Mouse (Mus musculus): Measurements from ENCODE around the gene Ubxn1. TPM values are rescaled to one million over a fixed set of nuclear protein-coding genes. Genes with fewer than 3 reads are reported as not detected.
"Not testable (repeated sequence)": the region's sequence is repeated elsewhere in the genome, so short reads cannot be mapped to it uniquely, and the experiment has no call there.

The Ubxn1 gene
- total RNA-seq, 2 experiments from 2014 or later, result 109 to 116 TPM

GRCm38 (mm10) chr19:8896231-8896630 is 24.9 kb downstream of the Ubxn1 start:
- intact Hi-C loops (cut with DNase I); DNase-seq: not testable (repeated sequence)

- intact Hi-C loops (cut with DNase I), result not testable (repeated sequence)
- DNase-seq, result peak; percentile 42 to 62
Measured at GRCm38 (mm10) chr19:8897211-8897864, 26.0 kb downstream of the Ubxn1 start.

- peak; percentile 94 to 95 for DNase-seq
- intact Hi-C loops (cut with DNase I), result loop anchor here (2.0 kb wide), 1 partner anchor 23 kb away; the partner anchor contains the start of gene B3gat3
Measured at GRCm38 (mm10) chr19:8897865-8898495, 26.7 kb downstream of the Ubxn1 start, which contains the start of gene Ganab. Gene Ganab, plus strand, starts transcription at chr19:8898071.

- intact Hi-C loops (cut with DNase I), result loop anchor here (2.0 kb wide), 1 partner anchor 22 kb away; the partner anchor contains the start of gene B3gat3
- DNase-seq, result no peak
Measured at GRCm38 (mm10) chr19:8898576-8898975, 27.3 kb downstream of the Ubxn1 start.

- DNase-seq, result no peak
- intact Hi-C loops (cut with DNase I), result loop anchor here (2.0 kb wide), 1 partner anchor 22 kb away; the partner anchor contains the start of gene B3gat3
Measured at GRCm38 (mm10) chr19:8899079-8899478, 27.8 kb downstream of the Ubxn1 start.

- intact Hi-C loops (cut with DNase I), result no loop called here
- no peak for DNase-seq
Measured at GRCm38 (mm10) chr19:8903412-8903811, 32.1 kb downstream of the Ubxn1 start.

GRCm38 (mm10) chr19:8908531-8908930 is 37.2 kb downstream of the Ubxn1 start:
- no peak for DNase-seq
- intact Hi-C loops (cut with DNase I), result no loop called here

- no peak for DNase-seq
- intact Hi-C loops (cut with DNase I), result loop anchor here (5.0 kb wide), 1 partner anchor 85 kb away; the partner anchor contains the start of gene AC129217.1
Measured at GRCm38 (mm10) chr19:8911810-8912209, 40.5 kb downstream of the Ubxn1 start.

GRCm38 (mm10) chr19:8914212-8914611 is 42.9 kb downstream of the Ubxn1 start:
- intact Hi-C loops (cut with DNase I), result loop anchor here (5.0 kb wide), 1 partner anchor 87 kb away; the partner anchor contains the start of gene AC129217.1
- no peak for DNase-seq

GRCm38 (mm10) chr19:8919000-8919399 is 47.7 kb downstream of the Ubxn1 start:
- intact Hi-C loops (cut with DNase I), result no loop called here
- DNase-seq, result no peak

- intact Hi-C loops (cut with DNase I), result loop anchor here (2.0 kb wide), 1 partner anchor 21 kb away; the partner anchor contains the start of gene Ganab
Measured at GRCm38 (mm10) chr19:8919684-8920072, 48.4 kb downstream of the Ubxn1 start.

GRCm38 (mm10) chr19:8920073-8920736 is 48.9 kb downstream of the Ubxn1 start, which contains the start of gene B3gat3:
Gene B3gat3, plus strand, starts transcription at chr19:8920374.
- peak; percentile 95 to 97 for DNase-seq
- intact Hi-C loops (cut with DNase I), result loop anchor here (2.0 kb wide), 1 partner anchor 21 kb away; the partner anchor contains the start of gene Ganab

More at GRCm38 (mm10) chr19:8919684-8920072, 48.4 kb downstream of the Ubxn1 start:
- no peak for DNase-seq

GRCm38 (mm10) chr19:8920836-8921291 is 49.6 kb downstream of the Ubxn1 start:
- intact Hi-C loops (cut with DNase I), result loop anchor here (2.0 kb wide), 1 partner anchor 22 kb away; the partner anchor contains the start of gene Ganab

GRCm38 (mm10) chr19:8921741-8922140 is 50.4 kb downstream of the Ubxn1 start:
- intact Hi-C loops (cut with DNase I), result loop anchor here (2.0 kb wide), 1 partner anchor 23 kb away; the partner anchor contains the start of gene Ganab
- DNase-seq, result no peak

More at GRCm38 (mm10) chr19:8920836-8921291, 49.6 kb downstream of the Ubxn1 start:
- DNase-seq, result no peak

Small RNAs within 50 kb of the gene (microRNA-seq; reads per million reads assigned to microRNA genes)
- 0.12 to 0.27 reads per million in 2 experiments for gene Mir5136

Other genes starting within 250 kb of the Ubxn1 start
- under 1 TPM in 1 of 2 experiments, not detected in 1; 0.05 TPM for gene Chrm1, start 207.7 kb upstream of the Ubxn1 start, total RNA-seq (2021)
- gene Slc3a2, start 148.1 kb upstream of the Ubxn1 start, total RNA-seq (2021), result 10 to 100 TPM; 39.8 to 50.9 TPM
- 10 to 100 TPM; 19.1 to 20.1 TPM for gene Wdr74, start 135.7 kb upstream of the Ubxn1 start, total RNA-seq (2021)
- gene 1700092M07Rik, start 130.8 kb upstream of the Ubxn1 start, total RNA-seq (2021), result under 1 TPM in 1 of 2 experiments, not detected in 1; 0.95 TPM
- 10 to 100 TPM; 37.4 to 40.5 TPM for gene Stx5a, start 130.1 kb upstream of the Ubxn1 start, total RNA-seq (2021)
- gene Nxf1, start 114.4 kb upstream of the Ubxn1 start, total RNA-seq (2021), result 10 to 100 TPM; 59.3 to 59.5 TPM
- gene Tmem223, start 100.5 kb upstream of the Ubxn1 start, total RNA-seq (2021), result 100 to 1,000 TPM; 110 to 121 TPM
- 10 to 100 TPM; 15.7 to 17.9 TPM for gene Tmem179b, start 97.0 kb upstream of the Ubxn1 start, total RNA-seq (2021)
- gene Taf6l, start 85.1 kb upstream of the Ubxn1 start, total RNA-seq (2021), result 1 to 10 TPM; 7.2 to 8.9 TPM
- gene Polr2g, start 72.9 kb upstream of the Ubxn1 start, total RNA-seq (2021), result 10 to 100 TPM; 53.9 to 63.0 TPM
- gene Zbtb3, start 68.9 kb upstream of the Ubxn1 start, total RNA-seq (2021), result 1 to 10 TPM; 1.2 to 2.3 TPM
- 10 to 100 TPM; 15.1 to 15.4 TPM for gene Ttc9c, start 52.2 kb upstream of the Ubxn1 start, total RNA-seq (2021)
- 10 to 100 TPM; 48.5 to 51.1 TPM for gene Hnrnpul2, start 51.5 kb upstream of the Ubxn1 start, total RNA-seq (2021)
- not detected for gene AC129217.1, start 41.7 kb upstream of the Ubxn1 start, total RNA-seq (2021)
- gene Bscl2, start 34.0 kb upstream of the Ubxn1 start, total RNA-seq (2021), result 10 to 100 TPM; 21.3 to 28.0 TPM
- not detected for gene Gng3, start 32.3 kb upstream of the Ubxn1 start, total RNA-seq (2021)
- 1 to 10 TPM; 3.4 to 5.4 TPM for gene Lrrn4cl, start 20.7 kb upstream of the Ubxn1 start, total RNA-seq (2021)
- gene Uqcc3, start 9.4 kb downstream of the Ubxn1 start, total RNA-seq (2021), result 10 to 100 TPM; 53.3 to 53.8 TPM
- gene Lbhd1, start 12.2 kb downstream of the Ubxn1 start, total RNA-seq (2021), result 1 to 10 TPM; 3.9 to 6.1 TPM
- not detected for gene Gm49403, start 12.4 kb downstream of the Ubxn1 start, total RNA-seq (2021)
- gene 1810009A15Rik, start 17.4 kb downstream of the Ubxn1 start, total RNA-seq (2021), result 10 to 100 TPM; 16.0 to 16.4 TPM
- gene Gm49416, start 17.4 kb downstream of the Ubxn1 start, total RNA-seq (2021), result 1 to 10 TPM in 1 of 2 experiments, not detected in 1; 1.2 TPM
- 10 to 100 TPM; 12.3 to 12.9 TPM for gene Ints5, start 21.5 kb downstream of the Ubxn1 start, total RNA-seq (2021)
- 10 to 100 TPM; 60.6 to 63.7 TPM for gene Ganab, start 26.6 kb downstream of the Ubxn1 start, total RNA-seq (2021)
- gene B3gat3, start 48.9 kb downstream of the Ubxn1 start, total RNA-seq (2021), result 10 to 100 TPM; 37.1 to 38.0 TPM
- gene Rom1, start 57.9 kb downstream of the Ubxn1 start, total RNA-seq (2021), result 10 to 100 TPM; 12.4 to 12.7 TPM
- 10 to 100 TPM; 12.5 to 16.2 TPM for gene Eml3, start 58.1 kb downstream of the Ubxn1 start, total RNA-seq (2021)
- 10 to 100 TPM; 42.1 to 44.8 TPM for gene Mta2, start 70.4 kb downstream of the Ubxn1 start, total RNA-seq (2021)
- 1 to 10 TPM; 7.6 TPM for gene Tut1, start 82.4 kb downstream of the Ubxn1 start, total RNA-seq (2021)
- 100 to 1,000 TPM; 220 to 273 TPM for gene Eef1g, start 95.5 kb downstream of the Ubxn1 start, total RNA-seq (2021)
- 100 to 1,000 TPM; 288 to 310 TPM for gene Ahnak, start 117.8 kb downstream of the Ubxn1 start, total RNA-seq (2021)
- gene Scgb1a1, start 216.5 kb downstream of the Ubxn1 start, total RNA-seq (2021), result 100 to 1,000 TPM in 1 of 2 experiments, not detected in 1; 233 TPM